Mouse (Mus musculus) 3T3-L1 (cell line): ENCODE results near the gene Usp21.
A peak's percentile ranks its signal among the peaks of the same experiment; 100 is the strongest.
"Not testable (repeated sequence)": the region's sequence is repeated elsewhere in the genome, so short reads cannot be mapped to it uniquely, and the experiment has no call there.

Experiments
- DNase-seq: peaks from one replicate; pipeline ENCODE4 v3.0.0-alpha.2; 2015; ENCODE audit warnings: low read depth, low spot score

Usp21 gene

GRCm38 (mm10) chr1:171245353-171245752, 42.4 kb downstream of the Usp21 start:
- DNase-seq = peak; percentile 70

- DNase-seq = not testable (repeated sequence)
These were observed 45.8 kb downstream of the Usp21 start for GRCm38 (mm10) chr1:171241952-171242351.

- no peak for DNase-seq
These were observed 46.9 kb downstream of the Usp21 start for GRCm38 (mm10) chr1:171240911-171241310.

GRCm38 (mm10) chr1:171239992-171240744, 47.6 kb downstream of the Usp21 start:
- DNase-seq = no peak

- peak; percentile 69 for DNase-seq
These were observed 49.3 kb downstream of the Usp21 start for GRCm38 (mm10) chr1:171238463-171238862.

GRCm38 (mm10) chr1:171237438-171237837, 50.4 kb downstream of the Usp21 start:
- DNase-seq = no peak

GRCm38 (mm10) chr1:171235791-171236190, 52.0 kb downstream of the Usp21 start:
- DNase-seq = no peak

GRCm38 (mm10) chr1:171234538-171234937, 53.3 kb downstream of the Usp21 start:
- DNase-seq = no peak

- DNase-seq = no peak
These were observed 53.7 kb downstream of the Usp21 start, which contains the start of gene Fcer1g for GRCm38 (mm10) chr1:171234126-171234525. Gene Fcer1g, minus strand, starts transcription at chr1:171234365.

GRCm38 (mm10) chr1:171232800-171233730, 54.7 kb downstream of the Usp21 start:
- DNase-seq = no peak

GRCm38 (mm10) chr1:171232348-171232747, 55.4 kb downstream of the Usp21 start:
- no peak for DNase-seq
